8 mouse cellular contexts compared by ENCODE assay signal in genomic region chr11:20742361-20742897, GRCm38 (mm10). TPM values are rescaled to one million over a fixed set of nuclear protein-coding genes. Genes with fewer than 3 reads are reported as not detected.
A peak's percentile ranks its signal among the peaks of the same experiment; 100 is the strongest.
DNase-seq lines count a peak whose midpoint lies in the region; ATAC-seq and TF ChIP-seq lines count a peak whose summit lies in the region.

No protein-coding gene starts in this region.

- H3K4me3 ChIP-seq in E14TG2a.4 (replicated peaks; ENCODE audit: low read length) = peak overlapping the region; percentile 95
- peak overlapping the region; percentile 49 for H3K4me3 ChIP-seq in bone marrow, adult 2 months (replicated peaks; ENCODE audit: control insufficient read depth, low read depth, low read length)
- peak overlapping the region; percentile 83 for H3K4me3 ChIP-seq in embryonic fibroblast, embryonic 13.5 days (ENCODE audit: insufficient read depth, low read length)
- H3K4me3 ChIP-seq in heart, postnatal 0 days (ENCODE audit: low read depth, low read length) = peak overlapping the region; percentile 91
- peak overlapping the region; percentile 98 for H3K4me3 ChIP-seq in liver, embryonic 15.5 days (replicated peaks)
- peak overlapping the region; percentile 96 for H3K4me3 ChIP-seq in neural tube, embryonic 12.5 days

- peaks cover 2% of the 10 kb centered on the region; the same call in 1 of the 2 replicates for H3K27me3 ChIP-seq in E14TG2a.4 (ENCODE audit: insufficient read depth, low read length)
- H3K27me3 ChIP-seq in heart, postnatal 0 days (ENCODE audit: control insufficient read depth, insufficient read depth, low read length) = no peaks in the 10 kb centered on the region
- no peaks in the 10 kb centered on the region for H3K27me3 ChIP-seq in liver, embryonic 15.5 days
- H3K27me3 ChIP-seq in neural tube, embryonic 12.5 days (replicated peaks) = no peaks in the 10 kb centered on the region

- peak overlapping the region; percentile 62; the same call in 1 of the 2 replicates for H3K27ac ChIP-seq in bone marrow, adult 2 months (ENCODE audit: control insufficient read depth, insufficient read depth, low read depth, low read length, poor library complexity)
- H3K27ac ChIP-seq in embryonic fibroblast, embryonic 13.5 days (ENCODE audit: insufficient read depth, low read length) = peak overlapping the region; percentile 96
- peak overlapping the region; percentile 93 for H3K27ac ChIP-seq in heart, postnatal 0 days (ENCODE audit: low read depth)
- peak overlapping the region; percentile 98 for H3K27ac ChIP-seq in liver, embryonic 15.5 days (replicated peaks)
- H3K27ac ChIP-seq in neural tube, embryonic 12.5 days = peak overlapping the region; percentile 81

- no peak for ATAC-seq in heart, postnatal 0 days (ENCODE audit: insufficient read depth, low read depth)
- ATAC-seq in liver, embryonic 15.5 days (ENCODE audit: insufficient read depth) = no peak
- peak; percentile 38; the same call in 1 of the 2 replicates for ATAC-seq in neural tube, embryonic 12.5 days (ENCODE audit: low FRiP score, low read depth)

- peak; percentile 66 for TF ChIP-seq CTCF in E14TG2a.4 (conservative IDR thresholded peaks at IDR 0.05; ENCODE audit: low read length)
- no peak for TF ChIP-seq CTCF in bone marrow, adult 2 months (IDR thresholded peaks at IDR 0.05; ENCODE audit: control insufficient read depth, insufficient read depth, low read length)
- no peak for TF ChIP-seq CTCF in embryonic fibroblast, embryonic 13.5 days (IDR thresholded peaks at IDR 0.05; ENCODE audit: borderline replicate concordance, insufficient read depth, low read length)
- peak; percentile 59 for TF ChIP-seq CTCF in heart, postnatal 0 days (IDR thresholded peaks at IDR 0.05; ENCODE audit: low read depth)

- peak; percentile 82 for DNase-seq in heart, postnatal 0 days (ENCODE audit: low spot score)
- DNase-seq in kidney, postnatal 36 days = peak; percentile 74 to 75
- peak; percentile 62 to 85 for DNase-seq in thymus, postnatal 10 days (ENCODE audit: low spot score in 2 of 2)

- 0 out of 2 replicates have a peak, but pooled peaks have one; percentile 11 for TF ChIP-seq POLR2A in bone marrow, adult 2 months (IDR thresholded peaks at IDR 0.05; ENCODE audit: borderline replicate concordance, control insufficient read depth, low read depth, low read length)
- TF ChIP-seq POLR2A in embryonic fibroblast, embryonic 13.5 days (IDR thresholded peaks at IDR 0.05; ENCODE audit: low read depth, low read length) = no peak

- no peak for TF ChIP-seq EP300 in heart, postnatal 0 days (IDR thresholded peaks at IDR 0.05; ENCODE audit: low read depth)

- WGBS in bone marrow, adult 2 months = under 1% methylated on average over 9 of the region's 9 CpGs
- 0% methylated on average over 9 of the region's 9 CpGs for WGBS in heart, postnatal 0 days
- WGBS in liver, embryonic 15.5 days (ENCODE audit: insufficient replicate concordance) = under 1% methylated on average over 9 of the region's 9 CpGs
- WGBS in neural tube, embryonic 12.5 days = under 1% methylated on average over 9 of the region's 9 CpGs

- H3K4me1 ChIP-seq in E14TG2a.4 (replicated peaks; ENCODE audit: low read depth, low read length) = peaks cover 13% of the 10 kb centered on the region
- no peaks in the 10 kb centered on the region; the same call in 1 of the 2 replicates for H3K4me1 ChIP-seq in bone marrow, adult 2 months (ENCODE audit: control insufficient read depth, insufficient read depth, low read length)
- H3K4me1 ChIP-seq in embryonic fibroblast, embryonic 13.5 days (ENCODE audit: control insufficient read depth, insufficient read depth, low read length) = no peaks in the 10 kb centered on the region
- H3K4me1 ChIP-seq in heart, postnatal 0 days (ENCODE audit: control insufficient read depth, insufficient read depth) = peaks cover 9% of the 10 kb centered on the region
- peaks cover 6% of the 10 kb centered on the region; the same call in 1 of the 2 replicates for H3K4me1 ChIP-seq in liver, embryonic 15.5 days (replicated peaks)
- H3K4me1 ChIP-seq in neural tube, embryonic 12.5 days = peaks cover 6% of the 10 kb centered on the region; the same call in 1 of the 2 replicates

- no peaks in the 10 kb centered on the region for H3K36me3 ChIP-seq in E14TG2a.4 (ENCODE audit: insufficient read depth, low read length)
- H3K36me3 ChIP-seq in heart, postnatal 0 days (replicated peaks; ENCODE audit: control insufficient read depth, insufficient read depth, low read length) = no peaks in the 10 kb centered on the region
- H3K36me3 ChIP-seq in liver, embryonic 15.5 days (replicated peaks) = no peaks in the 10 kb centered on the region
- H3K36me3 ChIP-seq in neural tube, embryonic 12.5 days = no peaks in the 10 kb centered on the region

- peak overlapping the region; percentile 83 for H3K4me2 ChIP-seq in heart, postnatal 0 days (ENCODE audit: low read depth, low read length)
- peak overlapping the region; percentile 83 for H3K4me2 ChIP-seq in liver, embryonic 15.5 days
- H3K4me2 ChIP-seq in neural tube, embryonic 12.5 days (replicated peaks) = peak overlapping the region; percentile 68

- H3K9me3 ChIP-seq in E14TG2a.4 (ENCODE audit: low read length) = no peaks in the 10 kb centered on the region
- H3K9me3 ChIP-seq in heart, postnatal 0 days (replicated peaks; ENCODE audit: control insufficient read depth, low read length) = no peaks in the 10 kb centered on the region
- H3K9me3 ChIP-seq in liver, embryonic 15.5 days (replicated peaks) = no peaks in the 10 kb centered on the region
- H3K9me3 ChIP-seq in neural tube, embryonic 12.5 days = no peaks in the 10 kb centered on the region

- H3K9ac ChIP-seq in heart, postnatal 0 days (replicated peaks; ENCODE audit: low read depth, low read length) = peak overlapping the region; percentile 88
- H3K9ac ChIP-seq in liver, embryonic 15.5 days = peak overlapping the region; percentile 99
- peak overlapping the region; percentile 61 for H3K9ac ChIP-seq in neural tube, embryonic 12.5 days

RNA-seq across cellular contexts. Expression of gene Aftph, which starts 1.0 kb away (rescaled TPM):
- polyA plus RNA-seq in bone marrow, adult 2 months (2011; ENCODE audit: insufficient read depth, insufficient read length, low replicate concordance, missing spikeins) = 37.5 and 40.8 TPM in 2 replicates
- polyA plus RNA-seq in embryonic fibroblast, embryonic 13.5 days (2011; ENCODE audit: insufficient read length, low read depth, missing spikeins) = 37.9 and 41.8 TPM in 2 replicates
- total RNA-seq in heart, postnatal 0 days (2014; rRNA removed; ENCODE audit: low replicate concordance) = 17.0 and 21.7 TPM in 2 replicates
- polyA plus RNA-seq in heart, postnatal 0 days (2015; fragmentation: Nextera tagmentation; extraction: Ambion mirVana) = 7.5 and 7.8 TPM in 2 replicates
- polyA plus RNA-seq in liver, embryonic 15.5 days (2015; fragmentation: Nextera tagmentation; extraction: Ambion mirVana) = 10.6 and 12.4 TPM in 2 replicates
- polyA plus RNA-seq in neural tube, embryonic 12.5 days (2016; fragmentation: Nextera tagmentation; extraction: Ambion mirVana) = 34.0 and 35.0 TPM in 2 replicates

Comparison
In these comparisons a context has a peak if more than half of its experiments do, and no peak if none do; other contexts are left out.
1. CTCF ChIP-seq: peak in E14TG2a.4 (single experiment) and heart, postnatal 0 days (single experiment); none in bone marrow, adult 2 months (single experiment) and embryonic fibroblast, embryonic 13.5 days (single experiment).
2. Peak in every context shown above with its lines, with median percentiles within 50 percentile points of each other: H3K4me3 ChIP-seq, H3K27ac ChIP-seq, DNase-seq, H3K4me2 ChIP-seq and H3K9ac ChIP-seq.